Mouse (Mus musculus): ENCODE measurements around the gene Olfr43. TPM values are rescaled to one million over a fixed set of nuclear protein-coding genes. Genes with fewer than 3 reads are reported as not detected.

The Olfr43 gene
- polyA plus RNA-seq (2012; rRNA removed), result not detected in 2 replicates

GRCm38 (mm10) chr11:74211279-74211678, at the start of gene Olfr43:
Gene Olfr43 (minus strand): TSS chr11:74211379.
- Histone ChIP-seq H3K36me3 (ENCODE audit: control insufficient read depth, insufficient read depth, low read length) (no peaks in the 10 kb centered on the region), H3K4me3 (ENCODE audit: low read depth, low read length) (no peak within 1 kb of the TSS), H3K4me1 (ENCODE audit: control insufficient read depth, insufficient read depth, insufficient read length, low read length) (no peaks in the 10 kb centered on the region), H3K27me3 (ENCODE audit: control insufficient read depth, insufficient read depth, low read length) (no peaks in the 10 kb centered on the region), H3K27ac (ENCODE audit: insufficient read depth, low read depth, low read length) (no peak within 1 kb of the TSS)
- no peak for TF ChIP-seq POLR2A (IDR thresholded peaks at IDR 0.05; ENCODE audit: low read depth, low read length)
- WGBS, result 52% methylated on average over 1 of the region's 1 CpGs

- no peaks in the 10 kb centered on the region for H3K36me3 ChIP-seq (ENCODE audit: control insufficient read depth, insufficient read depth, low read length)
- TF ChIP-seq CTCF (IDR thresholded peaks at IDR 0.05; ENCODE audit: extremely low read depth, insufficient read length, insufficient replicate concordance, low read depth, low read length) (no peak), POLR2A (IDR thresholded peaks at IDR 0.05; ENCODE audit: low read depth, low read length) (no peak)
- H3K27me3 ChIP-seq (ENCODE audit: control insufficient read depth, insufficient read depth, low read length), result no peaks in the 10 kb centered on the region
- H3K4me1 ChIP-seq (ENCODE audit: control insufficient read depth, insufficient read depth, insufficient read length, low read length), result no peaks in the 10 kb centered on the region
- H3K4me3 ChIP-seq (ENCODE audit: low read depth, low read length), result no peak within 1 kb of the TSS
- 26% methylated on average over 2 of the region's 2 CpGs for WGBS
- no peak within 1 kb of the TSS for H3K27ac ChIP-seq (ENCODE audit: insufficient read depth, low read depth, low read length)
Observed at GRCm38 (mm10) chr11:74259508-74259907, 48.3 kb upstream of the Olfr43 start, which contains the start of gene Olfr406. Gene Olfr406 (plus strand): TSS chr11:74259808.

- H3K4me3 ChIP-seq (ENCODE audit: low read depth, low read length), result no peak overlapping the region
- H3K4me1 ChIP-seq (ENCODE audit: control insufficient read depth, insufficient read depth, insufficient read length, low read length), result no peaks in the 10 kb centered on the region
- TF ChIP-seq CTCF (IDR thresholded peaks at IDR 0.05; ENCODE audit: extremely low read depth, insufficient read length, insufficient replicate concordance, low read depth, low read length), result no peak
- no peak for TF ChIP-seq POLR2A (IDR thresholded peaks at IDR 0.05; ENCODE audit: low read depth, low read length)
- H3K27me3 ChIP-seq (ENCODE audit: control insufficient read depth, insufficient read depth, low read length), result no peaks in the 10 kb centered on the region
- H3K27ac ChIP-seq (ENCODE audit: insufficient read depth, low read depth, low read length), result no peak overlapping the region
- no peaks in the 10 kb centered on the region for H3K36me3 ChIP-seq (ENCODE audit: control insufficient read depth, insufficient read depth, low read length)
- 78% methylated on average over 3 of the region's 3 CpGs for WGBS
Observed at GRCm38 (mm10) chr11:74241201-74241600, 30.0 kb upstream of the Olfr43 start.

- Histone ChIP-seq H3K4me1 (ENCODE audit: control insufficient read depth, insufficient read depth, insufficient read length, low read length) (no peaks in the 10 kb centered on the region), H3K27ac (ENCODE audit: insufficient read depth, low read depth, low read length) (no peak within 1 kb of the TSS), H3K36me3 (ENCODE audit: control insufficient read depth, insufficient read depth, low read length) (no peaks in the 10 kb centered on the region), H3K4me3 (ENCODE audit: low read depth, low read length) (no peak within 1 kb of the TSS), H3K27me3 (ENCODE audit: control insufficient read depth, insufficient read depth, low read length) (no peaks in the 10 kb centered on the region)
- no peak for TF ChIP-seq POLR2A (IDR thresholded peaks at IDR 0.05; ENCODE audit: low read depth, low read length)
Observed at GRCm38 (mm10) chr11:74185949-74186348, 25.2 kb downstream of the Olfr43 start, which contains the start of gene Olfr403. Gene Olfr403 (plus strand): TSS chr11:74186249.

- WGBS, result 61% methylated on average over 4 of the region's 4 CpGs
- TF ChIP-seq CTCF (IDR thresholded peaks at IDR 0.05; ENCODE audit: extremely low read depth, insufficient read length, insufficient replicate concordance, low read depth, low read length) (no peak), POLR2A (IDR thresholded peaks at IDR 0.05; ENCODE audit: low read depth, low read length) (no peak)
Observed at GRCm38 (mm10) chr11:74183745-74184144, 27.4 kb downstream of the Olfr43 start.

GRCm38 (mm10) chr11:74183168-74183567, 28.0 kb downstream of the Olfr43 start:
- Histone ChIP-seq H3K4me1 (ENCODE audit: control insufficient read depth, insufficient read depth, insufficient read length, low read length) (no peaks in the 10 kb centered on the region), H3K4me3 (ENCODE audit: low read depth, low read length) (no peak overlapping the region), H3K27ac (ENCODE audit: insufficient read depth, low read depth, low read length) (no peak overlapping the region), H3K36me3 (ENCODE audit: control insufficient read depth, insufficient read depth, low read length) (no peaks in the 10 kb centered on the region), H3K27me3 (ENCODE audit: control insufficient read depth, insufficient read depth, low read length) (no peaks in the 10 kb centered on the region)
- 65% methylated on average over 4 of the region's 4 CpGs for WGBS
- TF ChIP-seq POLR2A (IDR thresholded peaks at IDR 0.05; ENCODE audit: low read depth, low read length) (no peak), CTCF (IDR thresholded peaks at IDR 0.05; ENCODE audit: extremely low read depth, insufficient read length, insufficient replicate concordance, low read depth, low read length) (no peak)

More at GRCm38 (mm10) chr11:74183745-74184144, 27.4 kb downstream of the Olfr43 start:
- Histone ChIP-seq H3K27me3 (ENCODE audit: control insufficient read depth, insufficient read depth, low read length) (no peaks in the 10 kb centered on the region), H3K4me3 (ENCODE audit: low read depth, low read length) (no peak overlapping the region), H3K27ac (ENCODE audit: insufficient read depth, low read depth, low read length) (no peak overlapping the region), H3K4me1 (ENCODE audit: control insufficient read depth, insufficient read depth, insufficient read length, low read length) (no peaks in the 10 kb centered on the region), H3K36me3 (ENCODE audit: control insufficient read depth, insufficient read depth, low read length) (no peaks in the 10 kb centered on the region)

- no peak for TF ChIP-seq POLR2A (IDR thresholded peaks at IDR 0.05; ENCODE audit: low read depth, low read length)
- TF ChIP-seq CTCF (IDR thresholded peaks at IDR 0.05; ENCODE audit: extremely low read depth, insufficient read length, insufficient replicate concordance, low read depth, low read length), result no peak
- Histone ChIP-seq H3K36me3 (ENCODE audit: control insufficient read depth, insufficient read depth, low read length) (no peaks in the 10 kb centered on the region), H3K4me3 (ENCODE audit: low read depth, low read length) (no peak overlapping the region), H3K27me3 (ENCODE audit: control insufficient read depth, insufficient read depth, low read length) (no peaks in the 10 kb centered on the region), H3K4me1 (ENCODE audit: control insufficient read depth, insufficient read depth, insufficient read length, low read length) (no peaks in the 10 kb centered on the region), H3K27ac (ENCODE audit: insufficient read depth, low read depth, low read length) (no peak overlapping the region)
Observed at GRCm38 (mm10) chr11:74168771-74169170, 42.4 kb downstream of the Olfr43 start.

Other genes with a start within 250 kb of the Olfr43 start
- gene Olfr398, start 221.0 kb downstream of the Olfr43 start, polyA plus RNA-seq (2012; rRNA removed), result not detected in 2 replicates
- gene Olfr139, start 154.8 kb downstream of the Olfr43 start, polyA plus RNA-seq (2012; rRNA removed), result not detected in 2 replicates
- not detected in 2 replicates for gene Olfr399, start 154.8 kb downstream of the Olfr43 start, polyA plus RNA-seq (2012; rRNA removed)
- gene Zfp616, start 141.4 kb downstream of the Olfr43 start, polyA plus RNA-seq (2012; rRNA removed), result not detected in 2 replicates
- not detected in 2 replicates for gene Olfr401, start 97.7 kb downstream of the Olfr43 start, polyA plus RNA-seq (2012; rRNA removed)
- gene Olfr402, start 57.9 kb downstream of the Olfr43 start, polyA plus RNA-seq (2012; rRNA removed), result not detected in 2 replicates
- not detected in 2 replicates for gene Olfr403, start 25.1 kb downstream of the Olfr43 start, polyA plus RNA-seq (2012; rRNA removed)
- gene Olfr406, start 48.4 kb upstream of the Olfr43 start, polyA plus RNA-seq (2012; rRNA removed), result not detected in 2 replicates
- gene Olfr59, start 72.4 kb upstream of the Olfr43 start, polyA plus RNA-seq (2012; rRNA removed), result not detected in 2 replicates
- not detected in 2 replicates for gene Olfr410, start 126.7 kb upstream of the Olfr43 start, polyA plus RNA-seq (2012; rRNA removed)
- not detected in 2 replicates for gene Olfr411, start 141.3 kb upstream of the Olfr43 start, polyA plus RNA-seq (2012; rRNA removed)
- not detected in 2 replicates for gene Olfr412, start 150.7 kb upstream of the Olfr43 start, polyA plus RNA-seq (2012; rRNA removed)